Mouse (Mus musculus): Measurements from ENCODE around the gene Rcn2. TPM values are rescaled to one million over a fixed set of nuclear protein-coding genes. Genes with fewer than 3 reads are reported as not detected.

The Rcn2 gene
- total RNA-seq (2017), result 61.2 and 66.6 TPM in 2 replicates

GRCm38 (mm10) chr9:56041372-56042180 lies at the start of gene Rcn2:
Gene Rcn2 (plus strand): TSS chr9:56041845.
- peak; percentile 99 for ATAC-seq (replicated peaks; ENCODE audit: low read depth, poor library complexity, severe bottlenecking)

DNA sequence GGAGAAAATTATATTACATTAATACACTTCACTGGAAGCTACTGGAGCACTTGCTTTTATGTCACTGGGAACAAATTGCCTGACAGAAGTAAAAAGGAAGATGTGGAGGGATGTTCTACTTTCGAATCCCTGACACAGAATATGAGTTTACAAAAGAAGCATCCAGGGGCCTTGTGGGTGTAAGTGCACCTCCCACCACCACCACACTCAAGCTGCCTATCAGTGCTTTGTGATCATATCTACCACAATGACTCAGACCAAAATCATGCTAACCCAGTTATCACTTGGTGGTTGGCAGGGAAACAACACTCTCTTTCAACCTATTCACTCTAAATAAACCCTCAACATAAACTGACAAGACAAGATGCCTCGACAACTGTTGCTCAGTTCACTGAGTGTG lies 37.0 kb upstream of the Rcn2 start:
- peak; percentile 86 for ATAC-seq (replicated peaks; ENCODE audit: low read depth, poor library complexity, severe bottlenecking)

- ATAC-seq (replicated peaks; ENCODE audit: low read depth, poor library complexity, severe bottlenecking), result no peak
These were observed 31.2 kb upstream of the Rcn2 start, which contains the start of gene 4930563M21Rik for GRCm38 (mm10) chr9:56010450-56010849. Gene 4930563M21Rik (minus strand): TSS chr9:56010550.

GRCm38 (mm10) chr9:56024772-56025171 lies 16.9 kb upstream of the Rcn2 start:
- ATAC-seq (replicated peaks; ENCODE audit: low read depth, poor library complexity, severe bottlenecking), result no peak

- no peak for ATAC-seq (replicated peaks; ENCODE audit: low read depth, poor library complexity, severe bottlenecking)
These were observed 14.4 kb upstream of the Rcn2 start for GRCm38 (mm10) chr9:56027292-56027691.

DNA sequence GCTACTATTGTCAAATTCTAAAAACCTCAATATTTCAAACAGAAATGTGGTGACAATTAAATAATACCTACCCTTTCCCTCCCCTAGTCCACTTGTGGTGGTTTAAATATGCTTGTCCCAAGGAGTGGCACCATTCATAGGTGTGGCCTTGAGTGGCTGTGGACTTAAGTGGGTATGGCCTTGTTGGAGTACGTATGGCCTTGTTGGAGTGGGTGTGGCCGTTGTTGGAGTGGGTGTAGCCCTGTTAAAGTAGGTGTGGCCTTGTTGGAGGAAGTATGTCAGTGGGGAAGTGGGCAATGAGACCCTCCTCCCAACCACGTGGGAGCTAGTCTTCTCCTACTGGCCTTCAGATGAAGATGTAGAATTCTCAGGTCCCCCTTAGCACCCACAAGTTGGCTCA lies 9.4 kb upstream of the Rcn2 start:
- no peak for ATAC-seq (replicated peaks; ENCODE audit: low read depth, poor library complexity, severe bottlenecking)

DNA sequence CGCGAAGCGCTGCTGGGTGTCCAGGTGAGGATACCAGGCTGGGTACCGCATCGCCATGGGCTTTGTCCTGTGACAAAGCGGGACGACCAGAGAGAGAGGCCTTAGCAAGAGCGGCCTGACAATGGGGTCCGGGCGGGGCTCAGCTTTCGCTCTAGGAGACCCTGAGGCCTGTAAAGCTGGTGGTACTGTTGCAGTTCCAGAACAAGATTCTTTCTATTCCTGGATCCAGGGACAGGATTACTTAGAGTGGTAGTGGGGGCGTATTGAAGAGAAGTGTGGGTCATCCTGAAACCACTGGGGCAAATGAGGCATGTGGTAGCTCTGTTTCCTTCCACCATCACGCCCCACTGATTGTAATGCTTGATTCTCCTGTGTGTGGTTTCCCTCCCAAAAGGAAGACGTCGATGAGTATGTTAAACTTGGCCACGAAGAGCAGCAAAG lies 556 bp downstream of the Rcn2 start:
- peak; percentile 57 for ATAC-seq (replicated peaks; ENCODE audit: low read depth, poor library complexity, severe bottlenecking)

DNA sequence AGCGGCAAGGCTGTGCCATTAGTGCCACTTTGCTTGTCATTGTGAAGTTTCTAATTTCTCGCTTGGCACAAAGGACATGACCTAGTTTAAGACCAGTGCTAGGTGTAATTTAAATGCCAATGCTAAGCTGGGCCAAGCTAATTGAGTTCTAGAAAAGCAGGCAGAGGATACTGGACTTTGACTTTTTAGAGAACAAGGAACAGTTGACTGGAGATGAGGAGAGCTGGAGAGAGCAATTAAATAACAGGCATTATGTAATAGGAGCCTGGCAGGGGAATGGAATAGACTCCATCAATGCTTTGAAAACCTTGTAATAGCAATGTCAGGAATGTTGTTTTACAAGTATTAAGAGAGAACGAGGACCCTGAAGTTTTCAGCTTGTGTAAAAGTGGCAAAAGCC lies 12.2 kb downstream of the Rcn2 start:
- ATAC-seq (replicated peaks; ENCODE audit: low read depth, poor library complexity, severe bottlenecking), result no peak

- ATAC-seq (replicated peaks; ENCODE audit: low read depth, poor library complexity, severe bottlenecking), result no peak
These were observed 14.5 kb downstream of the Rcn2 start for GRCm38 (mm10) chr9:56056147-56056546.

DNA sequence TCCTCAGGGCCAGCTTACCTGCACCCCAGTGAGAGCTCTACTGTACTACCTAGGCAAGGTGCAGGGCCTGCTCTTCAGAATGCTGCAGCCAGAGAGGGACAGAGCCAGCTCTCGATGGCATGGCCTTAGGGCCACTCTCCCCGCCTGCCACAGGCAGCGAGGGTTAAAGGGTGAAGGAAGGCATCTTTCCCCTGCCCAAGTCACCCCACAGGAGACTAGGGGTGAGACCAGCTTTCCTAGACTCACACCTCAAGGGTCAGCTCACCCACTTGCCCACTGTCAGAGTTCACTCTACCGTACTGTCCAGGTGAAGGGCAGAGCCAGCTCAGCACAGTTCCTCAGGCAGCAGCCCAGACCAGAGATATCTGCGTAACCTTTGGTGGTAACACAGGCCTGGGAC lies 20.7 kb downstream of the Rcn2 start:
- ATAC-seq (replicated peaks; ENCODE audit: low read depth, poor library complexity, severe bottlenecking), result no peak

DNA sequence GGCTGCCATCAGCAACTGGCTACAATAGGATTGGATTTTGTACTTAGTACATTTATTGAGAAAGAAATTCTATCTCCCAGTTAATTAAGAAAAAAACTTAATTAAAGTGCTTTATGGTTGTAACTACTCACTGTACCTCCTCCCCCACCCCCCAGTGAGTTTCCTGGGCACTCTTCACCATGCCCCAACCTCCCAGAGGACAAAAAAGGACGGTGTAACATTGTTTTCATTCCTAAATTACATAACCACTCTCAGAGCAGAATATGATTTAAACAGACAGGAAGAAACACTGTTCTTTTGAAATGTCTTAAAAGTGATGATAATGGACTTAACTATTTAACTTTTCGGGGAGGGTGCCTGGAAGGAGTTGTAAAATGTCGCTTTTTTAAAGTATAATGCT lies 23.4 kb downstream of the Rcn2 start:
- ATAC-seq (replicated peaks; ENCODE audit: low read depth, poor library complexity, severe bottlenecking), result no peak

DNA sequence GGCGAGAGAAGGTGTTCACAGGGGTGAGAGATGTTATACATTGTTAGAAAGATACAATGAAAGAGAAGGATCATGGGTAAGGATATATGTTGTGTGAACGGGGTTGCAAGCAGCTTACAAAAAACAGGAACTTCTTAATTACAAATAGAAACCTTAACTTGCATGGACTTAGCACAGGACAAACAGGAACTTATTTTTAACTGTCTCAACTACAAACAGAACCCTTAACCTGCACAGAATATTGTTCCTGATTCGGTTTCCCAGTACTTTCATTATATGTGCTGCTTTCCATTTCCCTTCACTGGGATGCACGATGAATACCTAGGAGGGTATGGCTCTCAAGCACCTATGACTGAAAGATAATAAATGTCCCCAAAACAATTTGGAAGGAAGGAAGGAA lies 26.3 kb downstream of the Rcn2 start:
- peak; percentile 58 for ATAC-seq (replicated peaks; ENCODE audit: low read depth, poor library complexity, severe bottlenecking)

GRCm38 (mm10) chr9:56068630-56069029 lies 27.0 kb downstream of the Rcn2 start:
- no peak for ATAC-seq (replicated peaks; ENCODE audit: low read depth, poor library complexity, severe bottlenecking)

DNA sequence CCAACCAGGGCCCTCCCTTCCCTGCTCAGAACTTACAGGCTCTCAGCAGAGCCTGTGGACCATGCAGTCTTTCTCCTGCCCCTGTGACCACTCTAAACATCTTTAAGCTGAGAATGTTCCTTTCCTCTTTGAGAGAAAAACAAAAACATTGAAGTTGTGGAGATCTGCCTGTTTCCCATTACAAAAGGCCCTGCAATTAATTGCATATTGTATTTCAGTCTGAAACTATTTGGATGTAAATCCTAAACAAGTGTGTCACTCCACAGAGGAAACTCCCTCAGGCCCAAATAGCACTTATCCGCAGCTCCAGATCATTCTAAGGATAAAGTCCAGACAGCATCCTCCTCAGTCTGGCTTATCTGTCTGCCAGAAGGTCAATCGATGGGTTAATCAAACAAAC lies 31.2 kb downstream of the Rcn2 start:
- ATAC-seq (replicated peaks; ENCODE audit: low read depth, poor library complexity, severe bottlenecking), result no peak

DNA sequence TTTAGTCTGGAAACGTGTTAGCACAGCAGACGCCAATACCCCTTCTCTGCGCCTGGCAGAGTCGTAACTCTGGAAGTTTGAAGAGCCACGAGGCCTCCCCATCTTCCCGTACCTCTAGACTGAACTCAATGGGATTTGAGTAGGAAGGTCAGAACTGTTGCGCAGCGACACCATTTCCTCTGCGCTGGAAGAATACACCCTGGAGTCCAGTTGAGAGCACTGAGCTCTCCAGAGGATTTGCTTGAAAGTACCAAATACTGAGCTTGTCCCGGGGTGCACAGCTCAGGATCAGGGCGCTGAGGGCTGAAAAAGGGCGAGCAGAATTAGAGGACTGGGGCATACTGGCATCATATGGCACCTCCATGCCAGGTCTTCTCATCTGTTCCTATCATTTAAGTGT lies 33.2 kb downstream of the Rcn2 start:
- no peak for ATAC-seq (replicated peaks; ENCODE audit: low read depth, poor library complexity, severe bottlenecking)

DNA sequence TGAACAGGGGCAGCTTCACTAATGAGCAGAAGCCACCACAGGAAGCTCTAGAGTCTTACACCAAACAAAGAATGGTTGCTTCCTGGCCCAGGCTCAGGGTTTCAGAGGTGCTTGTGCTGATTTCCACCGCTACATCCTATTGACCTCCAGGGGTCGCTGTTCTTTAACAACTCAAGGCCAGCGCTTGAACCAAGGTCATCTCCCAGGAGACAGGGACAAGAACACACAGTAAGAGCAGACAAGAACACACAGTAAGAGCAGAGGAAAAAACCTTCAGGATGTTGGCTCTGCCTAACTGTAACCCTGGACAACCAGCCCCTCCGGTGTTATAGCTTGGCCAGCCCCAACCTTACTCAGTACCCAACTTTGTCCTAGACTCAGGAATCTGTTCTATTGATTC lies 33.6 kb downstream of the Rcn2 start:
- ATAC-seq (replicated peaks; ENCODE audit: low read depth, poor library complexity, severe bottlenecking), result peak; percentile 73

GRCm38 (mm10) chr9:56075901-56076620 lies 34.4 kb downstream of the Rcn2 start:
- ATAC-seq (replicated peaks; ENCODE audit: low read depth, poor library complexity, severe bottlenecking), result peak; percentile 71

- peak; percentile 60 for ATAC-seq (replicated peaks; ENCODE audit: low read depth, poor library complexity, severe bottlenecking)
These were observed 37.9 kb downstream of the Rcn2 start for GRCm38 (mm10) chr9:56079587-56079986.

- ATAC-seq (replicated peaks; ENCODE audit: low read depth, poor library complexity, severe bottlenecking), result no peak
These were observed 44.9 kb downstream of the Rcn2 start for GRCm38 (mm10) chr9:56086524-56086923.

DNA sequence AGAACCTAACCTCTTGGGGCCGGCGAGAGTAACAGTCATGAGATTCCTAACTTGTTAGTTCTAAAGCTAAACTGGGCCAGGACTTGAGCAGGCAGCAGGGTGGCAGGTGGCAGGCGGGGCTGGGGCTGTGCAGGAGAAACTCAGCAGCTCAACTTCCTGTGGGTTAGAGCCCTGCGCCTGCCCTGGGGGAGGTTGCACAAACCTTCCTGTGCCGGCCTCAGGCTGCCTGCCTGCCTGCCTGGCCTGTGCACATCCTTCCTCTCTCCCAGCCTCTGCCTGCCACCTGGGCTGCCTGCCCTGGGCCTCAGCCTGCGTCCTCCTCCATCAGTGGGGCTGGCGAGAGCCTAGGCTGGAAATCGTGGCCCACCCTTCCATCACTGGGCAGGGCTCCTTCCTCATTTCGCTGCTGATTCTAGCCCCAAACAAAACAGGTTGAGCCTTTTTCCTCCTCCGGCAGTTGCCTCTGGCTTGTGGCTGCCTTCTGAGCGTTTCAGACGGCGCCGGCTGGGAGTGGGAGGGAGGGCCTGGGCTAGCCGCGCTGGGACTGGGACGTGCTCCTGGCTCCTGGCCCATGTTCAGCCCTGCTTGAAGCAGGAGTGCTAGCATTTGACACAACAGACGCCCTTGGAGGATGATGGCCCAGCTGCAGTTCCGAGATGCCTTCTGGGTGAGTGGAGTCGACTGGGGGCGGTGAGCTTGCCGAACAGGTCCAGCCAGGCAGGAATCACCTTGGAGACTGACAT lies 48.3 kb downstream of the Rcn2 start, which contains the start of gene Pstpip1:
Gene Pstpip1, plus strand, starts transcription at position 185 of the 743 bp plus-strand sequence.
- peak; percentile 90 for ATAC-seq (replicated peaks; ENCODE audit: low read depth, poor library complexity, severe bottlenecking)

All from common myeloid progenitor, adult 5-6 weeks (primary cell).